ENCODE assay signal across 8 mouse cellular contexts in the genomic region with DNA sequence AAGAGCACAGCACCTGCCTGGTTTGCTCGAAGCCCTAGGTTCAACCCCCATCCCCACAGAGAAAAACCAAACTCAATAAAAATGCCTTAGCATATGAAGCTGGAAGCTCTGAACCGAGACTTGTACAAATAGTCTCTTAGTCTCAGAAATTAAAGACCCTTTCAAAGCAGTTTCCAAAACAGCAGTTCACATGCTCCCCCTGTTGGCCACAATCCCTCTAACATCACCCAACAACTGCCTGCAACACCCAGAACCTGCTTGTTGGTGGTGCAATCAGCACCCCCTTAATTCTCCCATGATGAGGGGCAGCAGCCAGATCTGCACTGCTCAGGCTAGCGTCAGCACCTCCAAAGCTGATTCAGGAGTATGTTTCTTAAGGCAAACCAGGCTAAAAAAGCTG. TPM values are rescaled to one million over a fixed set of nuclear protein-coding genes. Genes with fewer than 3 reads are reported as not detected.
DNase-seq lines count a peak whose midpoint lies in the region; ATAC-seq lines count a peak whose summit lies in the region.

No protein-coding gene starts in this region.

- 78% methylated on average over 3 of the region's 3 CpGs for WGBS in neural tube, embryonic 11.5 days
- WGBS in neural tube, embryonic 15.5 days = 70% methylated on average over 3 of the region's 3 CpGs
- WGBS in heart, embryonic 16.5 days = 64% methylated on average over 3 of the region's 3 CpGs
- WGBS in midbrain, embryonic 11.5 days = 78% methylated on average over 3 of the region's 3 CpGs

- H3K9me3 ChIP-seq in neural tube, embryonic 11.5 days (ENCODE audit: control insufficient read depth, low read length) = no peaks in the 10 kb centered on the region
- H3K9me3 ChIP-seq in neural tube, embryonic 15.5 days (replicated peaks) = no peaks in the 10 kb centered on the region
- no peaks in the 10 kb centered on the region for H3K9me3 ChIP-seq in heart, embryonic 16.5 days (replicated peaks; ENCODE audit: control insufficient read depth, low read length)
- H3K9me3 ChIP-seq in midbrain, embryonic 11.5 days (ENCODE audit: control insufficient read depth, low read length) = no peaks in the 10 kb centered on the region

- no peak overlapping the region for H3K27ac ChIP-seq in neural tube, embryonic 11.5 days (ENCODE audit: low read depth, low read length)
- H3K27ac ChIP-seq in neural tube, embryonic 15.5 days (replicated peaks) = no peak overlapping the region
- H3K27ac ChIP-seq in heart, embryonic 16.5 days (ENCODE audit: low read length) = peak overlapping the region; percentile 87
- H3K27ac ChIP-seq in midbrain, embryonic 11.5 days (ENCODE audit: low read depth, low read length) = no peak overlapping the region

- DNase-seq in gastrocnemius, postnatal 10 days = peak; percentile 22
- DNase-seq in gastrocnemius, postnatal 4 days (ENCODE audit: low spot score in 2 of 2) = no peak
- DNase-seq in neural tube, embryonic 11.5 days (ENCODE audit: low spot score) = peak; percentile 48
- no peak for DNase-seq in spleen, adult 12 weeks (ENCODE audit: low spot score)
- no peak for DNase-seq in midbrain, embryonic 11.5 days (ENCODE audit: low spot score, missing footprints)

- peaks cover 23% of the 10 kb centered on the region for H3K36me3 ChIP-seq in neural tube, embryonic 11.5 days (ENCODE audit: control insufficient read depth, insufficient read depth, low read length)
- peaks cover 99% of the 10 kb centered on the region for H3K36me3 ChIP-seq in neural tube, embryonic 15.5 days
- peaks cover 83% of the 10 kb centered on the region for H3K36me3 ChIP-seq in heart, embryonic 16.5 days (ENCODE audit: control insufficient read depth, insufficient read depth)
- peaks cover 23% of the 10 kb centered on the region for H3K36me3 ChIP-seq in midbrain, embryonic 11.5 days (ENCODE audit: control insufficient read depth, insufficient read depth, low read length)

- H3K4me3 ChIP-seq in neural tube, embryonic 11.5 days (ENCODE audit: low read depth, low read length) = no peak overlapping the region
- no peak overlapping the region for H3K4me3 ChIP-seq in neural tube, embryonic 15.5 days (replicated peaks)
- no peak overlapping the region for H3K4me3 ChIP-seq in heart, embryonic 16.5 days (ENCODE audit: low read length)
- no peak overlapping the region for H3K4me3 ChIP-seq in midbrain, embryonic 11.5 days (ENCODE audit: low read depth, low read length)

- H3K4me1 ChIP-seq in neural tube, embryonic 11.5 days (ENCODE audit: control insufficient read depth, insufficient read depth, low read length) = no peaks in the 10 kb centered on the region
- H3K4me1 ChIP-seq in neural tube, embryonic 15.5 days = no peaks in the 10 kb centered on the region
- peaks cover 27% of the 10 kb centered on the region for H3K4me1 ChIP-seq in heart, embryonic 16.5 days (ENCODE audit: control insufficient read depth, insufficient read depth, low read length)
- no peaks in the 10 kb centered on the region for H3K4me1 ChIP-seq in midbrain, embryonic 11.5 days (ENCODE audit: control insufficient read depth, insufficient read depth, low read length)

- H3K27me3 ChIP-seq in neural tube, embryonic 11.5 days (ENCODE audit: control insufficient read depth, insufficient read depth, low read length) = no peaks in the 10 kb centered on the region
- H3K27me3 ChIP-seq in neural tube, embryonic 15.5 days (replicated peaks) = no peaks in the 10 kb centered on the region
- H3K27me3 ChIP-seq in heart, embryonic 16.5 days (ENCODE audit: control insufficient read depth, insufficient read depth, low read length) = no peaks in the 10 kb centered on the region
- no peaks in the 10 kb centered on the region for H3K27me3 ChIP-seq in midbrain, embryonic 11.5 days (ENCODE audit: control insufficient read depth, insufficient read depth, low read length)

- H3K4me2 ChIP-seq in neural tube, embryonic 11.5 days (ENCODE audit: low read depth) = no peak overlapping the region
- H3K4me2 ChIP-seq in neural tube, embryonic 15.5 days = no peak overlapping the region
- no peak overlapping the region for H3K4me2 ChIP-seq in heart, embryonic 16.5 days (ENCODE audit: low read depth, low read length)
- no peak overlapping the region for H3K4me2 ChIP-seq in midbrain, embryonic 11.5 days

- ATAC-seq in neural tube, embryonic 11.5 days (ENCODE audit: insufficient read depth, low FRiP score, low TSS enrichment) = no peak
- ATAC-seq in neural tube, embryonic 15.5 days (ENCODE audit: low FRiP score) = no peak; the same call in 1 of the 2 replicates
- ATAC-seq in heart, embryonic 16.5 days (replicated peaks; ENCODE audit: extremely low read depth, insufficient read depth, low FRiP score) = no peak
- peak; percentile 70 for ATAC-seq in megakaryocyte progenitor cell, adult 5-6 weeks (replicated peaks; ENCODE audit: poor library complexity)
- no peak for ATAC-seq in midbrain, embryonic 11.5 days (ENCODE audit: low FRiP score)

- no peak overlapping the region for H3K9ac ChIP-seq in neural tube, embryonic 11.5 days (ENCODE audit: low read length)
- H3K9ac ChIP-seq in neural tube, embryonic 15.5 days (replicated peaks) = no peak overlapping the region
- no peak overlapping the region for H3K9ac ChIP-seq in heart, embryonic 16.5 days (ENCODE audit: low read length)
- H3K9ac ChIP-seq in midbrain, embryonic 11.5 days (ENCODE audit: low read length) = no peak overlapping the region

RNA-seq across cellular contexts. Expression of a gene that starts 13.9 kb away (rescaled TPM):
- not detected for total RNA-seq in gastrocnemius, postnatal 10 days (2021)
- not detected for total RNA-seq in gastrocnemius, postnatal 4 days (2021)
- not detected in 2 replicates for polyA plus RNA-seq in neural tube, embryonic 11.5 days (2014; fragmentation: Nextera tagmentation; extraction: Ambion mirVana)
- not detected in 2 replicates for polyA plus RNA-seq in neural tube, embryonic 15.5 days (2015; fragmentation: Nextera tagmentation; extraction: Ambion mirVana)
- 37.6 and 39.9 TPM in 2 replicates for polyA plus RNA-seq in heart, embryonic 16.5 days (2015; fragmentation: Nextera tagmentation; extraction: Ambion mirVana)
- total RNA-seq in megakaryocyte progenitor cell, adult 5-6 weeks (2015) = not detected in 2 replicates
- not detected in 2 replicates for total RNA-seq in megakaryocyte progenitor cell, adult 5-6 weeks (2017)
- not detected in 2 replicates for polyA plus RNA-seq in midbrain, embryonic 11.5 days (2014; fragmentation: Nextera tagmentation; extraction: Ambion mirVana)

Comparison
In these comparisons a context has a peak if more than half of its experiments do, and no peak if none do; other contexts are left out.
1. DNase-seq: peak in gastrocnemius, postnatal 10 days (single experiment) and neural tube, embryonic 11.5 days (single experiment); none in gastrocnemius, postnatal 4 days (0 of 2), spleen, adult 12 weeks (single experiment) and midbrain, embryonic 11.5 days (single experiment).
2. RNA of a gene that starts 13.9 kb away (polyA plus RNA-seq): 37.6 to 39.9 TPM in heart, embryonic 16.5 days; not detected in neural tube, embryonic 11.5 days, not detected in neural tube, embryonic 15.5 days and not detected in midbrain, embryonic 11.5 days; every median in the first group is over 10 times any median in the second.